32 mouse cellular contexts compared by ENCODE assay signal in the genomic region with DNA sequence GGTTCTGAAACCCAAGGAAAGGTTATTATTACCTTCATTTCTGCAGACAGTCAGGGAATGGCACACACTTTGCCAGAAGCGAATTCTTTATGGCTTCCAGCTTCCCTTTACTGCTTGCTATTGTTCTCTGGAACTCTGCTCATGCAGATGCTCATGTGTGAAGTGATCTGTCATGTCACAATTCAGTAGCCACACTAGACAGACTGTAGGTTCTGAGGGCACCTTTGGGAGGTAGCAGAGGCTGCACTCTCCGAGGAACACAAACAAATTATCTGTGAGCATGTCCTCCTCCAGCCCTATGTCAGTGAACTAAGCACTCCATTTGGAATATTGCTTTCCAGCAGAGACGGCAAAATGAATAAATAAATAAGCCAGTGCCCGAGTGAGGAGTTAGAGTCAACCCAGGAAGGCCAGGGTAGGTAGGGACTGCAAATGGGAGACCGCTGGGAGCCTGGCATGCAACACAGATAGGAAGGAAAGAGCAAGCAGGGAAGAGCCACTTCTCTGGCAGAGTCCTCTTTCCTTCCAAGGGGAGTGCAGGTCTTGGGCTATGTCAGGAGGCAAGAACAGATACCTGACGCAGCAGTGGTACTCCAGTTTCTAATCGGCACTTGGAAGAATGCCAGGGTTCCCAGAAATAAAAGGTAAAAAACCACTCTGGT.
A peak's percentile ranks its signal among the peaks of the same experiment; 100 is the strongest.
DNase-seq lines count a peak whose midpoint lies in the region; ATAC-seq and TF ChIP-seq lines count a peak whose summit lies in the region.
"Had no signal": no experiment of that assay in that cellular context is flagged by ENCODE, and none has a peak within 500 bp of the region (broad histone marks: within the 10 kb centered on the region; RNA-seq: fewer than 3 reads in every experiment).

No protein-coding gene starts in this region.

- TF ChIP-seq POLR2A in cerebellum, adult 2 months (IDR thresholded peaks at IDR 0.05; ENCODE audit: borderline replicate concordance, insufficient read depth, low read length): no peak

- DNase-seq in hindbrain, embryonic 11.5 days (ENCODE audit: low spot score): no peak
- DNase-seq in cerebellum, adult 2 months: peak; percentile 32 to 56
- DNase-seq in cerebellum, adult 9-10 months: peak; percentile 51
- peak; percentile 15 to 20 for DNase-seq in cerebellum, postnatal 36 days
- DNase-seq in urinary bladder, adult 2 months (ENCODE audit: low spot score): no peak
- DNase-seq in embryo, embryonic 10 days (ENCODE audit: low spot score): no peak
- DNase-seq: adrenal gland, adult 2 months; adrenal gland, postnatal 36 days; B cell, adult 2 months; embryo, embryonic 11 days; gastrocnemius, adult 2 months; gastrocnemius, postnatal 36 days; heart, adult 2 months; kidney, adult 8-10 months; kidney, postnatal 10 days; layer of hippocampus, postnatal 36 days; liver, embryonic 13.5 days; lung, adult 18-20 months; lung, postnatal 4 days; midbrain, embryonic 14.5 days; right cerebral cortex, postnatal 14 days; thymus, postnatal 4 days had no signal

- no peak overlapping the region for H3K27ac ChIP-seq in hindbrain, embryonic 16.5 days (ENCODE audit: low read depth, low read length)
- no peak overlapping the region for H3K27ac ChIP-seq in hindbrain, embryonic 11.5 days (ENCODE audit: low read depth, low read length)
- no peak overlapping the region for H3K27ac ChIP-seq in cerebellum, adult 2 months (ENCODE audit: insufficient read depth, low read length)
- no peak overlapping the region for H3K27ac ChIP-seq in forebrain, embryonic 13.5 days
- H3K27ac ChIP-seq: embryonic facial prominence, embryonic 12.5 days; forebrain, embryonic 10.5 days; gastrocnemius, adult 2 months; heart, adult 2 months; limb, embryonic 10.5 days; limb, embryonic 15.5 days; liver, embryonic 13.5 days had no signal

- WGBS in hindbrain, embryonic 16.5 days: 66% methylated on average over 7 of the region's 7 CpGs
- WGBS in hindbrain, embryonic 11.5 days: 78% methylated on average over 7 of the region's 7 CpGs
- 46% methylated on average over 7 of the region's 7 CpGs for WGBS in cerebellum, adult 2 months
- 82% methylated on average over 7 of the region's 7 CpGs for WGBS in forebrain, embryonic 13.5 days

- peak; percentile 58; the same call in 1 of the 2 replicates for ATAC-seq in hindbrain, embryonic 16.5 days
- no peak for ATAC-seq in hindbrain, embryonic 11.5 days (ENCODE audit: low FRiP score)
- ATAC-seq in forebrain, embryonic 13.5 days: no peak
- ATAC-seq: forebrain, embryonic 16.5 days; intestine, embryonic 16.5 days; lung, postnatal 0 days had no signal

- H3K9me3 ChIP-seq in hindbrain, embryonic 16.5 days (ENCODE audit: control insufficient read depth, low read length): no peaks in the 10 kb centered on the region
- H3K9me3 ChIP-seq in hindbrain, embryonic 11.5 days (ENCODE audit: control insufficient read depth, low read length): no peaks in the 10 kb centered on the region
- H3K9me3 ChIP-seq in forebrain, embryonic 13.5 days (replicated peaks): no peaks in the 10 kb centered on the region
- H3K9me3 ChIP-seq: embryonic facial prominence, embryonic 12.5 days; forebrain, embryonic 10.5 days; heart, embryonic 12.5 days; limb, embryonic 10.5 days; limb, embryonic 15.5 days; liver, embryonic 13.5 days had no signal

- 0 out of 2 replicates have a peak, but pooled peaks cover 3% of the 10 kb centered on the region for H3K4me1 ChIP-seq in hindbrain, embryonic 16.5 days (ENCODE audit: control insufficient read depth, insufficient read depth, low read depth, low read length)
- no peaks in the 10 kb centered on the region for H3K4me1 ChIP-seq in hindbrain, embryonic 11.5 days (replicated peaks; ENCODE audit: control insufficient read depth, insufficient read depth, low read length)
- peaks cover 8% of the 10 kb centered on the region for H3K4me1 ChIP-seq in cerebellum, adult 2 months (ENCODE audit: control insufficient read depth, insufficient read depth, low read length)
- H3K4me1 ChIP-seq in forebrain, embryonic 13.5 days: 0 out of 2 replicates have a peak, but pooled peaks cover 8% of the 10 kb centered on the region
- H3K4me1 ChIP-seq: embryonic facial prominence, embryonic 12.5 days; forebrain, embryonic 10.5 days; heart, embryonic 12.5 days; liver, embryonic 13.5 days had no signal

- no peak overlapping the region for H3K4me2 ChIP-seq in hindbrain, embryonic 16.5 days (ENCODE audit: low read length)
- no peak overlapping the region for H3K4me2 ChIP-seq in hindbrain, embryonic 11.5 days (replicated peaks; ENCODE audit: low read depth, low read length)
- no peak overlapping the region for H3K4me2 ChIP-seq in forebrain, embryonic 13.5 days
- H3K4me2 ChIP-seq: embryonic facial prominence, embryonic 12.5 days; heart, embryonic 12.5 days; limb, embryonic 15.5 days; liver, embryonic 13.5 days had no signal

- no peaks in the 10 kb centered on the region for H3K36me3 ChIP-seq in hindbrain, embryonic 16.5 days (ENCODE audit: control insufficient read depth, insufficient read depth, low read length)
- H3K36me3 ChIP-seq in hindbrain, embryonic 11.5 days (ENCODE audit: control insufficient read depth, insufficient read depth, low read length): no peaks in the 10 kb centered on the region
- H3K36me3 ChIP-seq in forebrain, embryonic 13.5 days (ENCODE audit: poor library complexity, severe bottlenecking): no peaks in the 10 kb centered on the region
- H3K36me3 ChIP-seq: embryonic facial prominence, embryonic 12.5 days; forebrain, embryonic 10.5 days; heart, embryonic 12.5 days; limb, embryonic 10.5 days; limb, embryonic 15.5 days; liver, embryonic 13.5 days had no signal

- H3K9ac ChIP-seq in hindbrain, embryonic 16.5 days (ENCODE audit: low read depth, low read length): no peak overlapping the region
- no peak overlapping the region for H3K9ac ChIP-seq in hindbrain, embryonic 11.5 days (ENCODE audit: low read depth, low read length)
- H3K9ac ChIP-seq in forebrain, embryonic 13.5 days: no peak overlapping the region
- H3K9ac ChIP-seq: embryonic facial prominence, embryonic 12.5 days; heart, embryonic 12.5 days; limb, embryonic 15.5 days; liver, embryonic 13.5 days had no signal

- TF ChIP-seq CTCF in cerebellum, adult 2 months (IDR thresholded peaks at IDR 0.05; ENCODE audit: borderline replicate concordance, insufficient read depth, low read depth, low read length): no peak

- H3K4me3 ChIP-seq in hindbrain, embryonic 16.5 days (ENCODE audit: low read length): no peak overlapping the region
- no peak overlapping the region for H3K4me3 ChIP-seq in hindbrain, embryonic 11.5 days (ENCODE audit: low read depth, low read length)
- no peak overlapping the region for H3K4me3 ChIP-seq in cerebellum, adult 2 months (replicated peaks; ENCODE audit: insufficient read depth, low read depth, low read length)
- H3K4me3 ChIP-seq in forebrain, embryonic 13.5 days: no peak overlapping the region
- H3K4me3 ChIP-seq: embryonic facial prominence, embryonic 12.5 days; forebrain, embryonic 10.5 days; gastrocnemius, adult 2 months; heart, adult 2 months; heart, embryonic 12.5 days; limb, embryonic 10.5 days; limb, embryonic 15.5 days; liver, embryonic 13.5 days had no signal

- H3K27me3 ChIP-seq in hindbrain, embryonic 16.5 days (replicated peaks; ENCODE audit: control insufficient read depth, insufficient read depth, low read length): no peaks in the 10 kb centered on the region
- no peaks in the 10 kb centered on the region for H3K27me3 ChIP-seq in hindbrain, embryonic 11.5 days (ENCODE audit: control insufficient read depth, insufficient read depth, low read length)
- no peaks in the 10 kb centered on the region for H3K27me3 ChIP-seq in cerebellum, adult 2 months (ENCODE audit: control insufficient read depth, insufficient read depth, low read length)
- no peaks in the 10 kb centered on the region for H3K27me3 ChIP-seq in forebrain, embryonic 13.5 days
- H3K27me3 ChIP-seq: embryonic facial prominence, embryonic 12.5 days; heart, embryonic 12.5 days; limb, embryonic 15.5 days; liver, embryonic 13.5 days had no signal

Comparison
In these comparisons a context has a peak if more than half of its experiments do, and no peak if none do; other contexts are left out.
1. DNase-seq: peak in cerebellum, adult 2 months (2 of 2), cerebellum, adult 9-10 months (single experiment) and cerebellum, postnatal 36 days (2 of 2); none in hindbrain, embryonic 11.5 days (single experiment), urinary bladder, adult 2 months (single experiment) and embryo, embryonic 10 days (single experiment).